Mouse (Mus musculus) megakaryocyte, embryonic 14.5 days (primary cell): ENCODE data around the gene Cntnap1. TPM values are rescaled to one million over a fixed set of nuclear protein-coding genes. Genes with fewer than 3 reads are reported as not detected.

ENCODE experiments used
- H3K27me3 ChIP-seq: replicated peaks from 2 replicates; pipeline ENCODE3; 2012; ENCODE audit warnings: inconsistent platforms
- H3K36me3 ChIP-seq: replicated peaks from 2 replicates; pipeline ENCODE3; 2012; ENCODE audit warnings: low read length, inconsistent platforms, mixed read lengths
- H3K4me1 ChIP-seq: 2 replicates; pipeline ENCODE4 v1.6.1; 2012; ENCODE audit warnings: inconsistent platforms
- H3K4me3 ChIP-seq: replicated peaks from 2 replicates; pipeline ENCODE3; 2012; ENCODE audit warnings: moderate library complexity, mild to moderate bottlenecking, inconsistent platforms
- H3K9me3 ChIP-seq: 2 replicates; pipeline ENCODE4 v1.6.1; 2012; ENCODE audit warnings: inconsistent platforms
- FLI1 ChIP-seq: IDR thresholded peaks from 2 replicates; pipeline ENCODE4 v1.6.1; 2012; ENCODE audit warnings: low read length, inconsistent platforms, mixed read lengths
- GATA1 ChIP-seq: IDR thresholded peaks from 3 replicates; pipeline ENCODE4 v1.6.1; 2012; ENCODE audit warnings: mixed read lengths, low read length, inconsistent platforms, borderline replicate concordance
- polyA plus RNA-seq: library from polyadenylated mRNA; stranded (reverse); fragments of >175 nt; gene quantifications from 2 replicates; pipeline ENCODE4 v1.2.3, GENCODE M21; 2012; ENCODE audit warnings: low replicate concordance; ENCODE audit not compliant: insufficient read depth

Gene Cntnap1
- polyA plus RNA-seq, 1 experiment, result 0.72 TPM

DNA sequence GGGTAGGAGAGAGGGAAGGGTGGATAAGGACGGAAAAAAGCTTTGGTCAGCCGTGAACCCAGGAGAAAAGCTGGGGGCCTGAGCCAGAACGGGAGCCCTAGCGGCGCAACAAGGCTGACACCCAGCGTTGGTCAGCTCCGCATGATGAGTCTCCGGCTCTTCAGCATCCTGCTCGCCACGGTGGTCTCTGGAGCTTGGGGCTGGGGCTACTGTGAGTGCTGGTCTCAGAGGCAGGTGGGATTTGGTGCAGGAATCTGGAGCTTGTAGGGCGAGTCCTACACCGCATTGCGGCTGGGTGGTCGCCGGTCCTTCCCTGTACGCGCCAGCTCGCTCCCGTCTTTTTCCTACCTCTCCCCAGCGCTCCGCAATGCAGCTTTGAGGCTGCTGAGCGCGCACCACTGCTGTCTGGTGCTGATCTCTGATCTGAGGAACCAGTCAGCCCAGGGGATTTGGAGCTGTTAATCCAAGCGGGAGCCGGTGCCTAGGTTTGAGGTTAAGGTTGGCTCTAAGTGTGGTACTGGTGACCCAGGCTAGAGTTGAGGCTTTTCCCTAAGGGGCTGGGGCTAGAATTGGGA is 5.9 kb downstream of the Cntnap1 start:
- peak overlapping the region; percentile 81 for H3K4me3 ChIP-seq
- H3K36me3 ChIP-seq, result no peaks in the 10 kb centered on the region
- peaks cover 89% of the 10 kb centered on the region for H3K27me3 ChIP-seq
- H3K4me1 ChIP-seq, result peaks cover 96% of the 10 kb centered on the region
- TF ChIP-seq GATA1, result no peak
- no peak for TF ChIP-seq FLI1
- H3K9me3 ChIP-seq, result no peaks in the 10 kb centered on the region

DNA sequence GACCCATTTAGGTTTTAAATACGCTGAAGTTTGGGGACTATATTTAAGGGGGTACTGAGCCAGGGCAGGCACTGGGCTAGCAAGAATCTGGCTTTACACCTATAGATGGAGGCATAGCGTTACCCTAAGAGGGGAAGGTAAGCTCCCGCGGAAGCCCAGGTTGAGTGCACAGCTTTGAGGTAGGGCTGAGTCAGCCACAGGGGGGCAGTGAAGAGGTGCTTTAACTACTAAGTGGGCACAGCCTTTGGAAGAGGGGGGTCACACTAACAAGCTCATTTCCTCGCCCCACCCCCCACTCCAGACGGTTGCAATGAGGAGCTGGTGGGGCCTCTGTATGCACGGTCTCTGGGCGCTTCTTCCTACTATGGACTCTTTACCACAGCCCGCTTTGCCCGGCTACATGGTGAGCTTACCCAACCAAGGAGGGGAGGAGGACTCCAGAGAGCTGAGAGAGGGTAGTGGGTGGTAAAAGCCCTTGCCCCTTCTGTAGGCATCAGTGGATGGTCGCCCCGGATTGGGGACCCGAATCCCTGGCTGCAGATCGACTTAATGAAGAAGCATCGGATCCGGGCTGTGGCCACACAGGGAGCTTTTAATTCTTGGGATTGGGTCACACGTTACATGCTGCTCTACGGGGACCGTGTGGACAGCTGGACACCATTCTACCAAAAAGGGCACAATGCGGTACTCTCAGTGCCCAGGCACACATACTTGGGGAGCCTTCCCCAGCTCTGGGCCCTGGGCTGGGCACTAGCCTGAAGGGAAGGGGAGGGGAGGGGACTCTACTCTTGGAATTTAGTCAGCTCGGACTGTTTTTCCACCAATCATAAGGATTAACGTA is 6.8 kb downstream of the Cntnap1 start:
- Histone ChIP-seq H3K4me3 (peak overlapping the region; percentile 42), H3K9me3 (no peaks in the 10 kb centered on the region), H3K4me1 (peaks cover 95% of the 10 kb centered on the region), H3K36me3 (peaks cover 2% of the 10 kb centered on the region), H3K27me3 (peaks cover 87% of the 10 kb centered on the region)
- no peak for TF ChIP-seq GATA1
- no peak for TF ChIP-seq FLI1

DNA sequence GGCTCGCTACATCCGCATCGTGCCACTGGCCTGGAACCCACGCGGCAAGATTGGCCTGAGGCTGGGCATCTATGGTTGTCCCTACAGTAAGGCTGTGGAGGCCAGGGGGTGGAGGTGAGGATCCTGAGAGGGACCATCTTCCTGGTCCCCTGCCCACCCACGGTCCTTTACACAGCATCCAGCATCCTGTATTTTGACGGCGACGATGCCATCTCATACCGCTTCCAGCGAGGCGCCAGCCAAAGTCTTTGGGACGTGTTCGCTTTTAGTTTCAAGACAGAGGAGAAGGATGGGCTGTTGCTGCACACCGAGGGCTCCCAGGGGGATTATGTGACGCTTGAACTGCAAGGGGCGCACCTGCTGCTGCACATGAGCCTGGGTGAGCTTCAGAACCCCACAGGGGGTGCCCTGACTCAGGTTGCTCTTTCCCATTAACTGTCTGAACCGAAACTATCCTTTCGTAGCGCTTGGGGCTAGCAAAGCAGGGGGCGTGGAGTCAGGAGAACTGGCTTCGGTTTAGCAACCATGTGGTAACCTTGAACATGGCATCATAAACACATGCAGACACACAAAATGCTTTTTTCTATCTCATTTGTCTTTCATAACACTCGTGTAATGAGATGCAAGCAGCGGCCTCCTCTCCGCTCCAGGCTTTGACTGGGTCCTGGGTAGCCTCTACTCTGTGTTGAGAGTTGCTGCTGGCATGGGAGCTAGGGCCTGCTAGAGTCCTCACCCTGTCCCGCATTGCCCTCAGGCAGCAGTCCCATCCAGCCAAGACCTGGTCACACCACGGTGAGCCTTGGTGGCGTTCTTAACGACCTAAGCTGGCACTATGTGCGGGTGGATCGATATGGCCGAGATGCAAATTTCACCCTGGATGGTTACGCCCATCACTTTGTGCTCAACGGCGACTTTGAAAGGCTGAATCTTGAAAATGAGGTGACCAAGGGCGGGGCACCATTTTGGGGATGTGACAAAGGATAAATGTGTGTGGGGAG is 8.0 kb downstream of the Cntnap1 start:
- H3K4me1 ChIP-seq, result peaks cover 97% of the 10 kb centered on the region
- peaks cover 8% of the 10 kb centered on the region for H3K36me3 ChIP-seq
- TF ChIP-seq GATA1 (no peak), FLI1 (no peak)
- H3K9me3 ChIP-seq, result no peaks in the 10 kb centered on the region
- H3K4me3 ChIP-seq, result peak overlapping the region; percentile 64
- peaks cover 88% of the 10 kb centered on the region for H3K27me3 ChIP-seq

DNA sequence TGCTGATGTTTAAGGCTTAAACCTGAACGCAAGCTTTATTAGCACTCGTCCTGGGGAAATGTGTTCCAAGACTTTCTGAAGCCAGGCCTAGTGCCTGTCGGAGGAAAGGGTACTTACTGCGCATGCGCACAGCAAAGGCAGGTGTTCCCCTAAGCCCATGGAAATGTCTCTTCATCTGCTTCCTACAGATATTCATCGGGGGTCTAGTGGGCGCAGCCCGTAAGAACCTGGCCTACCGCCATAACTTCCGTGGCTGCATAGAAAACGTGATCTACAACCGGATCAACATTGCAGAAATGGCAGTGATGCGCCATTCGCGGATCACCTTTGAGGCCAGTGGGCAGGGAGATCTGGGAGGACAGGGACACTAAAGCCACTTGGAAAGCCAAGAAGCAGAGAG is 9.0 kb downstream of the Cntnap1 start:
- Histone ChIP-seq H3K36me3 (peaks cover 11% of the 10 kb centered on the region), H3K4me3 (no peak overlapping the region), H3K27me3 (peaks cover 88% of the 10 kb centered on the region), H3K4me1 (peaks cover 95% of the 10 kb centered on the region), H3K9me3 (no peaks in the 10 kb centered on the region)
- TF ChIP-seq FLI1 (no peak), GATA1 (no peak)

DNA sequence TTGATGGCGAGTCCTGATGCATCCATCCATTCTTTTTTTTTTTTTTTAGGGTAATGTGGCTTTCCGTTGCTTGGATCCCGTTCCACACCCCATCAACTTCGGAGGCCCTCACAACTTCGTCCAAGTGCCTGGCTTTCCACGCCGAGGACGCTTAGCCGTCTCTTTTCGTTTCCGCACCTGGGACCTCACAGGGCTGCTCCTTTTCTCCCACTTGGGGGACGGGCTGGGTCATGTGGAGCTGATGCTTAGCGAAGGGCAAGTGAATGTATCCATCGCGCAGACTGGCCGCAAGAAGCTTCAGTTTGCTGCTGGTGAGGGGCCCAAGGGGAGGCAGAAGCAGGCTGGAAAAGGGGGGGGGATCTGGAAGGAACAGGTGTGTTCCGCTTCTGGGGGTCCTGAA is 9.9 kb downstream of the Cntnap1 start:
- Histone ChIP-seq H3K27me3 (peaks cover 87% of the 10 kb centered on the region), H3K4me3 (no peak overlapping the region), H3K36me3 (peaks cover 14% of the 10 kb centered on the region), H3K9me3 (no peaks in the 10 kb centered on the region), H3K4me1 (peaks cover 95% of the 10 kb centered on the region)
- TF ChIP-seq GATA1, result no peak
- TF ChIP-seq FLI1, result no peak

DNA sequence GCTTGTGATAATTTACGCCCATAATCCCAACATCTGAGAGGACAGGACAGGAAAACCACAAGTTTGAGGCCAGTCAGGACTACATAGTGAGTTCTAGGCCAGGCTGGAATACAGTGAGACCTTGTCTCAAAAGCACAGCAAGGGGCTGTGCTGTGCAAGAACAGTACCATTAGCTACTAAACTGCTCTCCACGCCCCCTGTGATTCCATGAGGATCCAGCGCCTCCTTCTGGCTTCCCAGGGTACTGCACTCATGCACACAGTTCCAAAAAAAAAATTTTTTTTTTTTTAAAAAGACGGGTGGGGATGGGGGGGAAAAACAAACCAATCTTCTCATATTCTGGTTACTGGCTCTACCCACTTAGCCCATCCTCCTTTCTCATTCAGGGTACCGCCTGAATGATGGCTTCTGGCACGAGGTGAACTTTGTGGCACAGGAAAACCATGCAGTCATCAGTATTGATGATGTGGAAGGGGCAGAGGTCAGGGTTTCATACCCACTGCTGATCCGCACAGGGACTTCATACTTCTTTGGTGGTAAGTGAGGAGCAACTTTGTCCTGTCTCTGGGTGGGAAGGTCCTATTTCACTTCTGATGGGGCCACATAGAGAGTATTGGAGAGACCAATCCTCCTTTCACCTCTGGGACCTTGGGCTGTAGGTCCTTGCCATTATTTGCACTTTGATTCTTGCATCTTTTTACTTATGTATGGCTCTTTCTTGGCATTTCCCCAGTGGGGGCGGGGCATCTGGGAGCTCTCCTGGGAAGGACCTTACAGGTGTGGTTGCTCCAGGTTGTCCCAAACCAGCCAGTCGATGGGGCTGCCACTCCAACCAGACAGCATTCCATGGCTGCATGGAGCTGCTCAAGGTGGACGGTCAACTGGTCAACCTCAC is 10.8 kb downstream of the Cntnap1 start:
- TF ChIP-seq FLI1, result no peak
- TF ChIP-seq GATA1, result no peak
- H3K27me3 ChIP-seq, result peaks cover 82% of the 10 kb centered on the region
- no peaks in the 10 kb centered on the region for H3K9me3 ChIP-seq
- H3K4me3 ChIP-seq, result peak overlapping the region; percentile 12
- H3K36me3 ChIP-seq, result peaks cover 21% of the 10 kb centered on the region
- H3K4me1 ChIP-seq, result peaks cover 95% of the 10 kb centered on the region

DNA sequence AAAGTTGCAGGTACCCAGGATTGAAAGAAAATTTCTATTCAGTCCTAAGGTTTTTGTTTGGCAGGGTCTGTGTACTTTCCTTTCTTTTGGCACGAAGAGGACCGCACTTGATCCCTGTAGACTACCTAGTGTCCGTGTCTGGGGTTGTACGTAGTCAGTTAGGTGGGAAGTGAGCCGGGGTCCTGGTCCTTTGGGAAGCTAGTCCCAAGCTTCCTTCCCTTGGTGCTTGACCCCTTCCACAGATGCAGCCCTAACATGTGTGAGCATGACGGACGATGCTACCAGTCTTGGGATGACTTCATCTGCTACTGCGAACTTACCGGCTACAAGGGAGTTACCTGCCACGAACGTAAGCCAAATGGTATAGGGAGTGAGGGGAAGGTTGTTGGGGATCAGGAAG is 11.6 kb downstream of the Cntnap1 start:
- Histone ChIP-seq H3K36me3 (peaks cover 30% of the 10 kb centered on the region), H3K9me3 (0 out of 2 replicates have a peak, but pooled peaks cover 4% of the 10 kb centered on the region), H3K4me1 (peaks cover 95% of the 10 kb centered on the region), H3K4me3 (no peak overlapping the region), H3K27me3 (peaks cover 79% of the 10 kb centered on the region)
- no peak for TF ChIP-seq GATA1
- no peak for TF ChIP-seq FLI1

DNA sequence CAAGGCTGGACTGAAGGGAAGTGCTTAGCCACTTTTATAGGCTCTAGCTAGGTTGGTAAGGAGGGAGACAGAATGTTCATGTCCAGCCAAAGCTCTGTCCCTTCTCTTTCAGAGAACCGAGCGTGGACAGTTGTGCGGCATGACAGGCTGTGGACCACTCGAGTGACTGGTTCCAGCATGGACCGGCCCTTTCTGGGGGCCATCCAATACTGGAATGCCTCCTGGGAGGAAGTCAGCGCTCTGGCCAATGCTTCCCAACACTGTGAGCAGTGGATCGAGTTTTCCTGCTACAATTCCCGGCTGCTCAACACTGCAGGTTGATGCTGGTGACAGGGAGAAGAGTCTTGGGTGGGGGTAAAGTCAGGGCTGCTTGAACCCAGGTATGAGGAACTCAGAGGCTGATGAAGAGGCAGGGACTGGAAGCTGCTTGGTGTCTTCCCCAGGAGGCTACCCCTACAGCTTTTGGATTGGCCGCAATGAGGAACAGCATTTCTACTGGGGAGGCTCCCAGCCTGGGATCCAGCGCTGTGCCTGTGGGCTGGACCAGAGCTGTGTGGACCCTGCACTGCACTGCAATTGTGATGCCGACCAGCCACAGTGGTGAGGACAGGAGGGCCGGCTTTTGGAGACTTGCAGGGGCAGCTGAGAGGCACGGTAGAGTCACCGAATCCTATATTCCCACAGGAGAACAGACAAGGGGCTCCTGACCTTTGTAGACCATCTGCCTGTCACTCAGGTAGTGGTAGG is 12.6 kb downstream of the Cntnap1 start:
- H3K36me3 ChIP-seq, result peaks cover 38% of the 10 kb centered on the region

More for the DNA sequence above, 12.6 kb downstream of the Cntnap1 start:
- Histone ChIP-seq H3K27me3 (peaks cover 71% of the 10 kb centered on the region), H3K4me1 (peaks cover 95% of the 10 kb centered on the region), H3K4me3 (no peak overlapping the region), H3K9me3 (0 out of 2 replicates have a peak, but pooled peaks cover 4% of the 10 kb centered on the region)
- no peak for TF ChIP-seq FLI1
- no peak for TF ChIP-seq GATA1
